Mouse (Mus musculus): ENCODE measurements around the gene Ngdn. TPM values are rescaled to one million over a fixed set of nuclear protein-coding genes. Genes with fewer than 3 reads are reported as not detected.

Gene Ngdn
- total RNA-seq, 1 experiment from 2014 or later, result 34.5 TPM

Small RNAs within 50 kb of the gene (microRNA-seq; reads per million reads assigned to microRNA genes)
- gene Mir208b, result 0.85 to 12.2 reads per million in 2 experiments

Other genes with a start within 250 kb of the Ngdn start
- 46.1 and 51.5 TPM in 2 replicates for gene Slc7a8, start 233.5 kb upstream of the Ngdn start, total RNA-seq (2021)
- gene Rnf212b, start 201.3 kb upstream of the Ngdn start, total RNA-seq (2021), result 0.38 TPM in 1 of 2 replicates, not detected in the other
- 9.6 and 10.9 TPM in 2 replicates for gene Homez, start 144.5 kb upstream of the Ngdn start, total RNA-seq (2021)
- 14.0 and 15.9 TPM in 2 replicates for gene Ppp1r3e, start 137.9 kb upstream of the Ngdn start, total RNA-seq (2021)
- gene Bcl2l2, start 132.1 kb upstream of the Ngdn start, total RNA-seq (2021), result 43.5 and 51.9 TPM in 2 replicates
- 1.7 and 7.0 TPM in 2 replicates for gene Gm20521, start 132.0 kb upstream of the Ngdn start, total RNA-seq (2021)
- 154 and 191 TPM in 2 replicates for gene Pabpn1, start 123.0 kb upstream of the Ngdn start, total RNA-seq (2021)
- 30.7 and 32.9 TPM in 2 replicates for gene Slc22a17, start 102.3 kb upstream of the Ngdn start, total RNA-seq (2021)
- 3.1 and 6.2 TPM in 2 replicates for gene Efs, start 89.3 kb upstream of the Ngdn start, total RNA-seq (2021)
- gene Il25, start 82.8 kb upstream of the Ngdn start, total RNA-seq (2021), result not detected in 2 replicates
- gene Cmtm5, start 79.2 kb upstream of the Ngdn start, total RNA-seq (2021), result 1.6 and 1.9 TPM in 2 replicates
- 0.22 TPM in 1 of 2 replicates, not detected in the other for gene Myh6, start 48.5 kb upstream of the Ngdn start, total RNA-seq (2021)
- gene Gm17428, start 38.5 kb upstream of the Ngdn start, total RNA-seq (2021), result not detected in 2 replicates
- 0.11 TPM in 1 of 2 replicates, not detected in the other for gene Myh7, start 20.8 kb upstream of the Ngdn start, total RNA-seq (2021)
- gene Zfhx2, start 76.9 kb downstream of the Ngdn start, total RNA-seq (2021), result 7.3 and 9.8 TPM in 2 replicates
- 11.3 and 15.8 TPM in 2 replicates for gene Thtpa, start 79.3 kb downstream of the Ngdn start, total RNA-seq (2021)
- gene Ap1g2, start 91.1 kb downstream of the Ngdn start, total RNA-seq (2021), result 26.6 and 36.1 TPM in 2 replicates
- gene Jph4, start 101.5 kb downstream of the Ngdn start, total RNA-seq (2021), result 3.3 and 5.9 TPM in 2 replicates
- not detected in 2 replicates for gene Dhrs2, start 206.6 kb downstream of the Ngdn start, total RNA-seq (2021)